Mouse (Mus musculus) CD4-positive, CD25-positive, alpha-beta regulatory T cell, adult 2 months (primary cell): Measurements from ENCODE around the gene Aspg.
A peak's percentile ranks its signal among the peaks of the same experiment; 100 is the strongest.

Experiments used
- DNase-seq: peaks from one replicate; pipeline ENCODE4 v3.0.0-alpha.2; 2012; ENCODE audit warnings: low read depth, low spot score

Aspg gene

DNA sequence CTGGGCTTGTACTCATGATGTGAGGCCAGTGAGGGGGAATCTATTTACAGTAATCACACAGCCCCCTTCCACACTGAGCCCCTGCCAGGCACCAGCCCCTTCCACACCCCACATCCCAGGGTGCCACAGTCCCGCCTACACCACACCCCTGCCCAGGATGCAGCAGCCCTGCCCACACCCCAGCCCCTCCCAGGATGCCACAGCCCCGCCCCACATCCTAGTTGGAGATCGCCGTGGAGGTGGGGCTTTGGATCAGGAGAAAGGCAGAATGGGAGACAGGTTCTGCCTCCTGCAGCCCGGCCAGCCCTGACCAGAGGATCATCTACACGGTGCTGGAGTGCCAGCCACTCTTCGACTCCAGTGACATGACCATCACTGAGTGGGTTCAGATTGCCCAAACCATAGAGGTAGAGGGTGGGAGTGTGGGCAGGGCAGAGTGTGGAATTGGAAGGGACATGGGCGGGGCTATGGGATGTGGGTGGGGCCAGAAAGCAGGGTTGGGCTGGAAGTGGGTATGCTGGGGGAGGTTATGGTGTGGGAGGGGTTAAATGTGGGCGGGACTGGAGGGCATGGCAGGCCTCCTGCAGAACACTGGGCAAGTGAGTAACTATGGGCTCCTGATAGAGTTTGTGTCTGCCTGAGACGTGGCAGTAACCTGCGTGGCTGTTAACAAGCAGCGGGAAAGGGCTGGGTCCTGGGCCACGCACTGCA is 6.4 kb downstream of the Aspg start:
- DNase-seq = peak; percentile 18

- peak; percentile 83 for DNase-seq
Measured at GRCm38 (mm10) chr12:112113710-112114109, 7.2 kb downstream of the Aspg start.

DNA sequence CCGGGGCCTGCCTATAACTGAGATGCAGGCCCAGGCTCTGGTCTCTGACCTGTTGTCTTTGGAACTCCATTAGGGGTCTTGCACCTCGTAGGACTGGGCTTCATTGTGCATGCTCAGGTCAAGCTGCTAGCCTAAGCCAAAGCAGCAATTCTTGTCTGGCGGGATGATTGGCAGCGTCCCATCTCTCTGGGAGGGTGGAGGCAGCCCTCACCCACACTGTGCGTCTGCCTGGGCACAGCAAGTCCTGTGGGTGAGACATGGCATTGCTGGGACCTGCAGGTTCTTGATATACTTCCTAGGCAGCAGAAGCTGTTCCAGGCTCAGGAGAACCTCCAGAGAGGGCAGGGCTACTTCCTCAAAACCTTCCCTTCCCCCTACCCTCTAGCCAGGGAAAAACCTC is 10.5 kb downstream of the Aspg start:
- no peak for DNase-seq

DNA sequence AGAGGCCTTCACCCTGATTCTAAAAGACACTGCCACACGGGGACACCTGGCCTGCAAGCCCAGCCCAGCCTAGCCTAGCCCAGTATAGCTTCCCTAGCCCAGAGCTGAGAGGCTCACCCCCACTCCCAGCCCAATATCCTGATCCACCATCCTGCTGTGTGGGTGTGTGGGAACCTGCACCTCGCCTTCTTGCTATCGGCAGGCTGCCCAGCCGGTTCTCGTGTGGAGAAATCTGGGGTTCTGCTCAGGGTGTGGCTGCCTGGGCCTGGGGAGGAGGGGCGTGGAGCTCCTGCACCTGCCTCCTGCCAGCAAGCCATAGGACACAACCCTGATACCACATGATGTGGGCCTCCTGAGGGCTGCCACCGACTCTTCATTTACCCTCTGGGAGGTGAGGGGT is 11.2 kb downstream of the Aspg start:
- DNase-seq = no peak

- no peak for DNase-seq
Measured at GRCm38 (mm10) chr12:112121188-112121587, 14.7 kb downstream of the Aspg start.

GRCm38 (mm10) chr12:112125903-112126302 is 19.4 kb downstream of the Aspg start:
- no peak for DNase-seq

DNA sequence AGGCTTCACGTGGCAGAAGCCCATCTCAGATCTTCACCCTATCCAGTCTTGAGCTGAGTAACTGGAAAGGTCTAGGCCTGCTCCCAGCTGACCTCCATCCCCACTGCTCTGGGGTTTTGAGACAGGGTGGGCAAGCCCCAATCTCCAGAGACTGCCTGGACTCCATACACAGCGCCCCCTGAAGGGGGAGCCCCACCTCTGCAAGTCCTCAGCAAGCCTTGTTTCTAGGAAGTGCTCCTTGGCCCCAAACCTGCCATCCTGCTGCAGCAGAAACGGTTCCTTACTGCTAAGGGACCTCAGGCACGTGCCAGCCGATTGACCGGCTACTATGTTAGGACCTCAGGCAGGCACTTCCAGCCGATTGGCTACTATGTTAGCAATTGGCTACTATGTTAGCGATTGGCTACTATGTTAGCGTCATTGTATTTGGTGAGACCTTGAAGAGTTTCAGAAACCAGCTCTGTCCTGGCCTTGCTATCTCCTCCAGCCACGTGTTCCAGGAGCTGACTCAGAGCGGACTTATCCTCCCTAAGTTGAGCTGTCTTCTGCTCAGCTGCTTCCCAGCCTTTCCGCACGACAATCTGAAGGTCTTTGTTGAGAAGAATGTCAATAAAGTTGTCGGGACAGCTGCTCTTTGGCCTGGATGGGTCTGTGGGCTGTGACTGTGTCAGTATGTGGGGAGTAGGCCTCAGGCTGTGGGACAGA is 20.6 kb downstream of the Aspg start:
- peak; percentile 17 for DNase-seq

DNA sequence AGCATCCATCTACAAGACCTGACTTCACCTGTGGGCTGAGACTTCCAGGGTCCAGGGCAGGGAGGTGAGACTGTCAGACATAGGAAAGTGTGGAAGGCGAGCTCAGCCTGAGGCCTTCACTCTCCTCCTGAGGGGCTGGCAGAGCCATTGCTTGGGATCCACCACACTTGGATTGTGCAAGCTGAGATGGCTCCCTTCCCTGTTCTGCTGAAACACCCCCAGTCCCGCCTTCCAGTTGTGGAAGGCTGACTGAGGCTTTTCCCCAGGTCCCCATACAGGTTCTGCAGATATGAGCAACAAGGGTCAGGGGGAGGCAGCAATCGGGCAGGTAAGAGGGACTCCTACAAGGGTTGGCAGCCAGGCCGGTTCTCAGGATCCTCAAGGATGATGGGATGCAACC is 22.0 kb downstream of the Aspg start:
- DNase-seq = no peak

DNA sequence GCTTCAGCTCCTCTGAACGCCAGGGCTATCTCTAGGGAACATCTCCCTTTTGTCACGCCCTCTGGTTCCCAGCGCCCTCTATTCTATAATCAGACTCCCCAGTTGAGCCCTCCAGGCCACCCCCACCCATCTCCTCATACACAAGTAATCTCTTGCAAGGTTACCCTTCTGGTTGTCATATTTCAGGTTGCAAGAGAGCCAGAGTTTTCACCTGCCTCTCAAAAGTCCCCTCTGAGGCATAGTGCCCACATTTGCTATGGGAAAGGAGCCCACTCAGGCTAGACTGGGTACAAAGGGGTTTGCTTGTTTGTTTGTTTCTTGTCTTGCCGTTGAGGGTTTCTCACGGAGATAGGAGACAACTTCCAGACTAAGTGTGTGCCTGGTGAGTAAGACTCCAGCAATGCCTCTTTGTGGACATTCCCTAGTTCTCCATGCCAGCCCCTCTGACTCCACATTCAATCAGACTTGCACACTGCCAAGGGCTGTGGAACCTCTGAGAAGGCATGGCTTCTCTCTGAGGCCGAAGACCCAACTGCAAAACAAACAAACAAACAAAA is 22.9 kb downstream of the Aspg start:
- DNase-seq = no peak

DNA sequence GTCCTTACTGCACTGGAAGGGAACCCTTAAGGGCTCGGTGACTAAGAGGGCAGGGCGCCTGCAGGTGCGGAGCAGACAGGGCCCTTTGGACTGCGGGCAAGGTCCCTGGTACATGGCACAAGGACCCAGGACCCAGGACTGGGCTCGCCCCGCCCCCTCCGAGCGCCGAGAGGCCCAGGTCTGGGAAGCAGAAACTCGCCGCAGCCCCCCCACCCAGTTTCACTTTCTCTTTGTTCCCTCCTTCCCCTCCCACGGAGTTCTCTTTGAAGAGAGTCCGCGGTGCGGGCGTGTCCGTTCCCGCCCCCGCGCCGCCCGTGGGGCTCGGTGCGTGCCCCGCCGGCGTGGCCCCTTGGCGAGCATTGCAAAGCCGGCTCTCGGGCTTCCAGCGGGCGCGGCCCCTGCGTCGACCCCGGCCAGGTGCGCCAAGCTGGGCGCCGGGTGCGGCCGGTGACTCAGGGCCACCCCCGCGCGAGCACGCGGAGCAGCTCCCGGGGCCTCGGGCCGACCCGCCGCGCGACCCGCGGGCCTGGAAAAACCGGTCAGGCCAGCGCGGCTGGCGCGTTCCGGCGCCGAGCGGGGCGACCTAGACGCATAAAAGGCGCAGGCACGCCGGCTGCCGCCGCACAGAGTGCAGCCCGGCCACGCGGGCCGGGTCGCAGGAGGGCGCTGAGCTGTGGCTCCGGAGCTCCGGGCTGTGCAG is 23.8 kb downstream of the Aspg start:
- DNase-seq = peak; percentile 77

DNA sequence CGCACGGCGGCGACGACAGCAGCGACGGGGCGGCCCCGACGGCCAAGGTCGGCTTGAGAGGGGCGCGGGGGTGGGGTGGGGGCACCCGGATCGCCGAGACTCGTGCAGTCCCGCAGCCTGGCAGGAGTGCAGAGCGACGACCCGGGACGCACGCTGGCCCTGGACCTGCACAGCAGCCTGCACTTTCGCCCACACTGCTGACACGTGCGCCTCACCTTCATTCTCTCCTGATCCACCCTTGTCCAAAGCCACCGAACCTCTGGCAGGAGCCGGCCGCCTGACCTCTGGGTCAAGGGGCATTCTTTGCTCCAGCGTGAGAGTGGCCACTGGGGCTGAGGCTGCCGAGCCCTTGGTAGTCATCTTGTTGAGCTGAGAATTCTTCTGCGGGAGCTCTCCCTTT is 24.5 kb downstream of the Aspg start:
- DNase-seq = no peak

- peak; percentile 76 for DNase-seq
Measured at GRCm38 (mm10) chr12:112140231-112140630, 33.8 kb downstream of the Aspg start.

GRCm38 (mm10) chr12:112140745-112141144 is 34.3 kb downstream of the Aspg start:
- DNase-seq = no peak

DNA sequence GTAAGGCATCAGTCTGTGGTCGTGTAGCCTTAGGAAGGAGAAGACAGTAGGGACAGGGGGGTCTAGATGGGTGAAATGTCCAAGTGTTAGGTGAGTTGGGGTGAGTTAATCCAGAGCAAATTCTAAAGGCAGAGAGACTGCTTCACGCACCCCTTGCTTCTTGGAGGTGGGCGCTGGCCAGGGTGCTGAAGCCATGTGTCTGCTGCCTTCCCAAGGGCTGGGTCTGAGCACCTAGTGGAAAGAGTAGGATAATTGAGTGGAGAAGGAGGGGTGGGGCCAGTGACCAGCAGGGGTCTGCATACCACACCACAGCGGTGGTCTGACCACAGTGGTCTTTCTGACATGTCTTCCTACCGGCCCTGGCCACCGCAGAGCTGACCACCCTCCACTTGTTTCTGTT is 34.8 kb downstream of the Aspg start:
- DNase-seq = peak; percentile 37

DNA sequence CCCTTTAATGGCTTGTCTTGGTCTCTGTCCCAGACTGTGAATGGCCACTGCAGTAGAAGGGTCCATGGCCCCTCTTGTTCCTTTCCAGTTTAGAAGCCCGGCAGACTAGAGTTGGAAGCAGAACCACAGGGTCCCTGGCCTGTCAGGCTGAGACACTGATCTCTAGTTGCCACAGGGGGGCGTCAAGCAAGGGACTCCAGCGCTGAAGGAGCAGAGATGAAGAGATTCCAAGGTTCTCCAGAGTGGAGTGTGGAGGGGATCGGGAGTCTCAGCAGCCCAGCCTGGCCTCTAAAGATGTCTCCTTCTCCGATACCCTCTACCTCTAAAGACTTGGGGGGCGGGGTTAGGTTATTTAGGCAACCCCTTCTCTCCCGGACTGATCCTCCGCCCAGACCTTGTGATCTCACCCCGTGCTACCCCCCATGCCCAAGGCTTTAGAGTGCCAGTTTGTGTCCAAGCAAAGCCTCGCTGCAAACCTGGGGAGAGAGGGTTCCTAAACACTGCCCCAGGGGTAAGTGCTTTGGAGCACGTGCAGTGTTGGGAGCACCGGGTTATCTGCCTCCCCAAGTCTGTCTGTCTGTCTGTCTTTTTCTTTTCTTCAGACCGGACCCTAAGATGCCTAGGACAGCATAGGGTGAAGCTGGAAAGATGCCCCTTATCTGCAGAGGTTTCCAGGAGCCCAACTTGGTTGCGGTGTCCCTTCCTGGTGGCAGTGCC is 36.8 kb downstream of the Aspg start:
- DNase-seq = peak; percentile 10

- no peak for DNase-seq
Measured at GRCm38 (mm10) chr12:112143833-112144201, 37.3 kb downstream of the Aspg start.

DNA sequence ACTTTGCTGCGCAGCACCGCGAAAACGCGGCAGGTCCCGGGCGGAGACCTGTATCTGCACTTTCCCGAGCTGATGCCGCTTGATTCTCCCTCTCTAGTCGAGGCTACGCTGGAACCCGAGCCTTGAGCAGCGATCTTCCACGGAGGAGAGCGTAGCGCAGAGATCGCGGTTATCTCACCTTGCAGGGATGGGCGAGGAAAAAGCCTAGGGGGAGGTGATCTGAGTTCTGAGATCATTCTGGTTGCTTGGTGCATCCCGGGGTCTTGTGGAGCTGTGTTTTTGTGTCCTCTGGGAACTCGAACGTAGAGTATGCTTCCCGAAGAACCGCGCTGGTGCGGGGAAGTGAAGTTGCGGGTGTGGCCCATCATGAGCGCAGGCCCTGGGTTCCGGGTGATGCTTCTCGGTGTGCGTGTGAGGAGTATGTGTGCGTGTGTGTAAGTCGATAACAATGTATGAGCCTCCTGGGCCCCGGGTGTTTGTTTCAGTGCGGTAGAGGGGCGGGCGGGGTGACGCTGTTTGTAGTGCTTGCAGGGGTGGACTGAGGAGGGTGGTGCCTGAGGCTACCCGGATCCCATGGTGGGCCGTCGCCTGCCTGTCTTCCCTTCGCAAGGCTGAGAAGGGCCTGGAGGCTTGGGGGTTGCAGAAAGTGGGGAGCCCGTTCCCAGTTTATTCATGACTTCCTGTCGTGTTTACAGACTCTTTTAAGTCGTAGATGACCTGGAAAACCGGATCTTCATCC is 38.1 kb downstream of the Aspg start:
- DNase-seq = no peak

GRCm38 (mm10) chr12:112145211-112145874 is 38.9 kb downstream of the Aspg start:
- peak; percentile 83 for DNase-seq

DNA sequence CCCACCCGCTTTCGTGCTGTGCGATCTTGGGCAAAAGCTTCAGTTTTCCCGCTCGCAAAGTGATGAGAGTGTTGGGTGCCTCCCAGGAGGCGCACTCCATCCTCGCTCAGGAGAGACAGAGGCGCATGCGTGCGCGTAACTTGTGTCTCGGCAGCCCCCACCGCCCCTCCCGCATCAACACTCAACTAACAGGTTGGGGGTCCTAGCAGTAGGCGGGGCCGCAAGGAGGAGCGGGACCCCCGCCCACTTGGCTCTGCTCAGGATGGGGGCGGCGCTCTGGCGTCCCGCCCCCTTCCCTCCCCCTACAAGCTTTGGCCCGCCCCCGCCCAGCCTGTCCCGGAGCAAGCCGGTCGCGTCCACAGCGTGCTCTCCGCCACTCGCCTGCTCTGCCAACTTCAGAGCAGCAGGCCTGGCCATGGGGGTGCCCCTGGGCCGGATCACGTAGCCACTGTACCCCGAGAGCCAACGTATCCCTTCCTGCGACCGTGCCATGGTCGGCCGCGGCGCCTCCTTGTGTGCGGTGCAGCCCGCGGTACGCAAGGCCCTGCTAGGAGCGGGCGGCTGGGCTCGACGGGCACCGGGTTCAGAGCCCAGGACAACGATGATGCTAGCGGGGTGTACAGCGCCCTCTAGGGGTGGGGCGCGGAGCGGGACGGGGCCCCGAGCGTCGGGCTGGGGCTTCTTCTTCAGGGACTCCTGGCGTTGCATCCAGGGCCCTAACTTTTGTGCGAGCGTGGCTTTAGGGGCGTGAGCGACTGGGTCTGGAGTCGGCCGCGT is 39.6 kb downstream of the Aspg start, which contains the start of gene Kif26a:
Gene Kif26a, plus strand, starts transcription at position 334 of the 777 bp plus-strand sequence.
- peak; percentile 69 for DNase-seq

- DNase-seq = no peak
Measured at GRCm38 (mm10) chr12:112147365-112147764, 40.9 kb downstream of the Aspg start.
